Mouse (Mus musculus): ENCODE results near the gene Rab42. TPM values are rescaled to one million over a fixed set of nuclear protein-coding genes. Genes with fewer than 3 reads are reported as not detected.
A peak's percentile ranks its signal among the peaks of the same experiment; 100 is the strongest.
"Not testable (repeated sequence)": the region's sequence is repeated elsewhere in the genome, so short reads cannot be mapped to it uniquely, and the experiment has no call there.

Rab42 gene
- total RNA-seq, 2 experiments from 2014 or later: 0.94 TPM; not detected in 1

GRCm38 (mm10) chr4:132291624-132292335 is 11.4 kb downstream of the Rab42 start:
- intact Hi-C loops (cut with DNase I; ENCODE audit: low total_unique reads): loop anchor here (5.0 to 10.0 kb wide), 3 partner anchors 56 to 223 kb away; partner anchors contain the start of gene Sesn2
- DNase-seq: no peak

GRCm38 (mm10) chr4:132291056-132291455 is 12.1 kb downstream of the Rab42 start:
- DNase-seq: no peak
- intact Hi-C loops (cut with DNase I; ENCODE audit: low total_unique reads): loop anchor here (5.0 to 10.0 kb wide), 3 partner anchors 56 to 224 kb away; partner anchors contain the start of gene Sesn2

- DNase-seq; intact Hi-C loops (cut with DNase I; ENCODE audit: low total_unique reads): not testable (repeated sequence)
These were observed 14.3 kb downstream of the Rab42 start for GRCm38 (mm10) chr4:132288840-132289239.

GRCm38 (mm10) chr4:132275949-132276348 is 27.2 kb downstream of the Rab42 start:
- intact Hi-C loops (cut with DNase I; ENCODE audit: low total_unique reads): no loop called here

GRCm38 (mm10) chr4:132274156-132274862 is 28.9 kb downstream of the Rab42 start, which contains the start of gene Taf12:
Gene Taf12, plus strand, starts transcription at chr4:132274375.
- intact Hi-C loops (cut with DNase I; ENCODE audit: low total_unique reads): no loop called here
- DNase-seq: peak; percentile 92

More at GRCm38 (mm10) chr4:132275949-132276348, 27.2 kb downstream of the Rab42 start:
- DNase-seq: no peak

- DNase-seq: no peak
- intact Hi-C loops (cut with DNase I; ENCODE audit: low total_unique reads): no loop called here
These were observed 30.0 kb downstream of the Rab42 start for GRCm38 (mm10) chr4:132273166-132273565.

- DNase-seq: peak; percentile 85
- intact Hi-C loops (cut with DNase I; ENCODE audit: low total_unique reads): no loop called here
These were observed 33.2 kb downstream of the Rab42 start for GRCm38 (mm10) chr4:132269740-132270560.

GRCm38 (mm10) chr4:132268871-132269739 is 34.1 kb downstream of the Rab42 start:
- intact Hi-C loops (cut with DNase I; ENCODE audit: low total_unique reads): no loop called here
- DNase-seq: no peak

GRCm38 (mm10) chr4:132266835-132267349 is 36.3 kb downstream of the Rab42 start:
- intact Hi-C loops (cut with DNase I; ENCODE audit: low total_unique reads): no loop called here
- DNase-seq: no peak

GRCm38 (mm10) chr4:132263313-132263712 is 39.9 kb downstream of the Rab42 start:
- DNase-seq: no peak
- intact Hi-C loops (cut with DNase I; ENCODE audit: low total_unique reads): no loop called here

- intact Hi-C loops (cut with DNase I; ENCODE audit: low total_unique reads): no loop called here
- no peak for DNase-seq
These were observed 40.9 kb downstream of the Rab42 start for GRCm38 (mm10) chr4:132262358-132262616.

- intact Hi-C loops (cut with DNase I; ENCODE audit: low total_unique reads): no loop called here
- peak; percentile 82 for DNase-seq
These were observed 41.4 kb downstream of the Rab42 start, which contains the start of gene Gmeb1 for GRCm38 (mm10) chr4:132261514-132262357. Gene Gmeb1, minus strand, starts transcription at chr4:132261602.

- intact Hi-C loops (cut with DNase I; ENCODE audit: low total_unique reads): no loop called here
- peak; percentile 72 for DNase-seq
These were observed 42.5 kb downstream of the Rab42 start for GRCm38 (mm10) chr4:132260404-132261379.

GRCm38 (mm10) chr4:132259248-132259647 is 43.9 kb downstream of the Rab42 start:
- intact Hi-C loops (cut with DNase I; ENCODE audit: low total_unique reads): loop anchor here (5.0 kb wide), 1 partner anchor 42 kb away; no protein-coding TSS in a partner anchor

GRCm38 (mm10) chr4:132256384-132256783 is 46.8 kb downstream of the Rab42 start:
- no peak for DNase-seq
- intact Hi-C loops (cut with DNase I; ENCODE audit: low total_unique reads): loop anchor here (5.0 kb wide), 1 partner anchor 39 kb away; no protein-coding TSS in a partner anchor

More at GRCm38 (mm10) chr4:132259248-132259647, 43.9 kb downstream of the Rab42 start:
- no peak for DNase-seq

- no peak for DNase-seq
- intact Hi-C loops (cut with DNase I; ENCODE audit: low total_unique reads): loop anchor here (5.0 kb wide), 1 partner anchor 38 kb away; no protein-coding TSS in a partner anchor
These were observed 48.2 kb downstream of the Rab42 start for GRCm38 (mm10) chr4:132254986-132255385.

GRCm38 (mm10) chr4:132253622-132254021 is 49.6 kb downstream of the Rab42 start:
- intact Hi-C loops (cut with DNase I; ENCODE audit: low total_unique reads): no loop called here

More at GRCm38 (mm10) chr4:132253622-132254021, 49.6 kb downstream of the Rab42 start:
- no peak for DNase-seq

Data from gastrocnemius, postnatal 14 days (tissue).